Comparison of ENCODE assay signal across 11 mouse cellular contexts in genomic region chr3:96267541-96267940, GRCm38 (mm10). TPM values are rescaled to one million over a fixed set of nuclear protein-coding genes. Genes with fewer than 3 reads are reported as not detected.
DNase-seq lines count a peak whose midpoint lies in the region; ATAC-seq and TF ChIP-seq lines count a peak whose summit lies in the region.
"Had no signal": no experiment of that assay in that cellular context is flagged by ENCODE, and none has a peak within 500 bp of the region (broad histone marks: within the 10 kb centered on the region; RNA-seq: fewer than 3 reads in every experiment).

No protein-coding gene starts in this region.

- no peak for TF ChIP-seq CTCF in gastrocnemius, adult 2 months (IDR thresholded peaks at IDR 0.05)

- H3K27ac ChIP-seq in gastrocnemius, adult 2 months, result peak overlapping the region; percentile 94
- peak overlapping the region; percentile 88; the same call in 1 of the 2 replicates for H3K27ac ChIP-seq in neural tube, embryonic 11.5 days (ENCODE audit: low read depth, low read length)
- peak overlapping the region; percentile 96; the same call in 1 of the 2 replicates for H3K27ac ChIP-seq in limb, embryonic 11.5 days (replicated peaks; ENCODE audit: low read depth, low read length)
- H3K27ac ChIP-seq in stomach, embryonic 16.5 days (ENCODE audit: low read length), result peak overlapping the region; percentile 88

- H3K9me3 ChIP-seq in neural tube, embryonic 11.5 days (ENCODE audit: control insufficient read depth, low read length), result no peaks in the 10 kb centered on the region
- no peaks in the 10 kb centered on the region for H3K9me3 ChIP-seq in limb, embryonic 11.5 days (ENCODE audit: control insufficient read depth, low read length)
- no peaks in the 10 kb centered on the region for H3K9me3 ChIP-seq in stomach, embryonic 16.5 days (replicated peaks; ENCODE audit: control insufficient read depth, low read length)

- intact Hi-C loops in gastrocnemius, adult 2 months (cut with DNase I), result loop anchor here (10.0 kb wide), 1 partner anchor 237 kb away; no protein-coding TSS in a partner anchor
- intact Hi-C loops in gastrocnemius, postnatal 14 days (cut with DNase I; ENCODE audit: low total_unique reads), result no loop called here
- intact Hi-C loops in left cerebral cortex, postnatal 14 days (cut with DNase I), result no loop called here

- H3K4me2 ChIP-seq in neural tube, embryonic 11.5 days (ENCODE audit: low read depth), result no peak overlapping the region
- H3K4me2 ChIP-seq in limb, embryonic 11.5 days (ENCODE audit: low read depth, severe bottlenecking), result no peak overlapping the region
- H3K4me2 ChIP-seq in stomach, embryonic 16.5 days (ENCODE audit: low read depth, low read length), result peak overlapping the region; percentile 58

- H3K36me3 ChIP-seq in neural tube, embryonic 11.5 days (ENCODE audit: control insufficient read depth, insufficient read depth, low read length), result no peaks in the 10 kb centered on the region
- no peaks in the 10 kb centered on the region for H3K36me3 ChIP-seq in limb, embryonic 11.5 days (ENCODE audit: control insufficient read depth, insufficient read depth, low read length)
- no peaks in the 10 kb centered on the region for H3K36me3 ChIP-seq in stomach, embryonic 16.5 days (ENCODE audit: control insufficient read depth, insufficient read depth, low read length)

- peak overlapping the region; percentile 75; the same call in 1 of the 2 replicates for H3K4me3 ChIP-seq in gastrocnemius, adult 2 months
- H3K4me3 ChIP-seq in neural tube, embryonic 11.5 days (ENCODE audit: low read depth, low read length), result no peak overlapping the region
- H3K4me3 ChIP-seq in limb, embryonic 11.5 days (ENCODE audit: low read depth, low read length), result no peak overlapping the region
- H3K4me3 ChIP-seq in stomach, embryonic 16.5 days (replicated peaks; ENCODE audit: low read length), result peak overlapping the region; percentile 48

- ATAC-seq in neural tube, embryonic 11.5 days (ENCODE audit: insufficient read depth, low FRiP score, low TSS enrichment), result no peak
- ATAC-seq in limb, embryonic 11.5 days (ENCODE audit: insufficient number of reproducible peaks, low FRiP score, low TSS enrichment, low read depth), result no peak
- no peak for ATAC-seq in stomach, embryonic 16.5 days (ENCODE audit: insufficient read depth, low FRiP score)

- DNase-seq in gastrocnemius, adult 2 months, result no peak
- no peak for DNase-seq in gastrocnemius, postnatal 14 days
- no peak for DNase-seq in neural tube, embryonic 11.5 days (ENCODE audit: low spot score)
- no peak for DNase-seq in neural tube, embryonic 10.5 days (ENCODE audit: extremely low spot score, low spot score)
- no peak for DNase-seq in limb, embryonic 11.5 days (ENCODE audit: low spot score)
- no peak for DNase-seq in urinary bladder, postnatal 4 days (ENCODE audit: low spot score in 2 of 2)
- no peak for DNase-seq in left cerebral cortex, postnatal 14 days (ENCODE audit: low spot score in 2 of 2)
- DNase-seq: adrenal gland, adult 8-10 months had no signal

- WGBS in neural tube, embryonic 11.5 days, result 90% methylated on average over 4 of the region's 4 CpGs
- 80% methylated on average over 4 of the region's 4 CpGs for WGBS in limb, embryonic 11.5 days
- WGBS in stomach, embryonic 16.5 days, result 65% methylated on average over 4 of the region's 4 CpGs

- peaks cover 20% of the 10 kb centered on the region; the same call in 1 of the 2 replicates for H3K4me1 ChIP-seq in neural tube, embryonic 11.5 days (ENCODE audit: control insufficient read depth, insufficient read depth, low read length)
- peaks cover 11% of the 10 kb centered on the region for H3K4me1 ChIP-seq in limb, embryonic 11.5 days (ENCODE audit: control insufficient read depth, insufficient read depth, low read length)
- peaks cover 21% of the 10 kb centered on the region for H3K4me1 ChIP-seq in stomach, embryonic 16.5 days (ENCODE audit: control insufficient read depth, insufficient read depth, low read length)

- no peak overlapping the region for H3K9ac ChIP-seq in neural tube, embryonic 11.5 days (ENCODE audit: low read length)
- H3K9ac ChIP-seq in limb, embryonic 11.5 days (ENCODE audit: low read length), result no peak overlapping the region
- H3K9ac ChIP-seq in stomach, embryonic 16.5 days (ENCODE audit: low read length), result no peak overlapping the region

- H3K27me3 ChIP-seq in neural tube, embryonic 11.5 days (ENCODE audit: control insufficient read depth, insufficient read depth, low read length), result no peaks in the 10 kb centered on the region
- no peaks in the 10 kb centered on the region for H3K27me3 ChIP-seq in limb, embryonic 11.5 days (ENCODE audit: control insufficient read depth, insufficient read depth, low read length)
- no peaks in the 10 kb centered on the region for H3K27me3 ChIP-seq in stomach, embryonic 16.5 days (ENCODE audit: control insufficient read depth, insufficient read depth, low read length)

RNA-seq across cellular contexts. Expression of gene Hist2h3b, which starts 0.9 kb away (rescaled TPM):
- total RNA-seq in gastrocnemius, adult 2 months (2021), result 10 to 100 TPM in 1 of 2 experiments, 1 to 10 TPM in 1; 7.7 to 11.5 TPM
- 100 to 1,000 TPM; 154 to 189 TPM for total RNA-seq in gastrocnemius, postnatal 14 days (2021)
- 55.7 and 56.1 TPM in 2 replicates for polyA plus RNA-seq in neural tube, embryonic 11.5 days (2014; fragmentation: Nextera tagmentation; extraction: Ambion mirVana)
- 73.6 and 75.8 TPM in 2 replicates for polyA plus RNA-seq in limb, embryonic 11.5 days (2014; fragmentation: Nextera tagmentation; extraction: Ambion mirVana)
- polyA plus RNA-seq in stomach, embryonic 16.5 days (2015; fragmentation: Nextera tagmentation; extraction: Ambion mirVana), result 29.8 and 39.2 TPM in 2 replicates
- 10 to 100 TPM; 56.6 to 91.2 TPM for total RNA-seq in left cerebral cortex, postnatal 14 days (2021)

RNA-seq across cellular contexts. Expression of gene Hist2h2bb, which starts 2.0 kb away (rescaled TPM):
- 10 to 100 TPM; 18.6 to 24.8 TPM for total RNA-seq in gastrocnemius, adult 2 months (2021)
- 100 to 1,000 TPM; 160 to 175 TPM for total RNA-seq in gastrocnemius, postnatal 14 days (2021)
- polyA plus RNA-seq in neural tube, embryonic 11.5 days (2014; fragmentation: Nextera tagmentation; extraction: Ambion mirVana), result 17.3 and 22.2 TPM in 2 replicates
- 22.3 and 24.0 TPM in 2 replicates for polyA plus RNA-seq in limb, embryonic 11.5 days (2014; fragmentation: Nextera tagmentation; extraction: Ambion mirVana)
- polyA plus RNA-seq in stomach, embryonic 16.5 days (2015; fragmentation: Nextera tagmentation; extraction: Ambion mirVana), result 7.3 and 12.4 TPM in 2 replicates
- 100 to 1,000 TPM; 127 to 148 TPM for total RNA-seq in left cerebral cortex, postnatal 14 days (2021)
- polyA plus RNA-seq: liver, adult 2 months had no signal

RNA-seq across cellular contexts. Expression of gene Hist2h4, which starts 4.4 kb away (rescaled TPM):
- 1 to 10 TPM; 5.7 to 6.6 TPM for total RNA-seq in gastrocnemius, adult 2 months (2021)
- total RNA-seq in gastrocnemius, postnatal 14 days (2021), result 10 to 100 TPM; 20.5 to 21.2 TPM
- polyA plus RNA-seq in neural tube, embryonic 11.5 days (2014; fragmentation: Nextera tagmentation; extraction: Ambion mirVana), result 5.8 and 5.9 TPM in 2 replicates
- polyA plus RNA-seq in limb, embryonic 11.5 days (2014; fragmentation: Nextera tagmentation; extraction: Ambion mirVana), result 5.4 and 5.7 TPM in 2 replicates
- 7.8 and 8.6 TPM in 2 replicates for polyA plus RNA-seq in stomach, embryonic 16.5 days (2015; fragmentation: Nextera tagmentation; extraction: Ambion mirVana)
- 10 to 100 TPM; 26.2 to 28.6 TPM for total RNA-seq in left cerebral cortex, postnatal 14 days (2021)

RNA-seq across cellular contexts. Expression of gene Hist2h3c1, which starts 21.1 kb away (rescaled TPM):
- total RNA-seq in gastrocnemius, adult 2 months (2021), result not detected
- total RNA-seq in gastrocnemius, postnatal 14 days (2021), result not detected
- polyA plus RNA-seq in neural tube, embryonic 11.5 days (2014; fragmentation: Nextera tagmentation; extraction: Ambion mirVana), result 0.42 TPM in 1 of 2 replicates, not detected in the other
- 0.28 TPM in 1 of 2 replicates, not detected in the other for polyA plus RNA-seq in limb, embryonic 11.5 days (2014; fragmentation: Nextera tagmentation; extraction: Ambion mirVana)
- 1.3 and 2.1 TPM in 2 replicates for polyA plus RNA-seq in stomach, embryonic 16.5 days (2015; fragmentation: Nextera tagmentation; extraction: Ambion mirVana)
- not detected for total RNA-seq in left cerebral cortex, postnatal 14 days (2021)
- total RNA-seq: adrenal gland, adult 8-10 months; liver, adult 2 months had no signal
- polyA plus RNA-seq: liver, adult 2 months had no signal

RNA-seq across cellular contexts. Expression of gene Hist2h2aa1, which starts 22.2 kb away (rescaled TPM):
- total RNA-seq in gastrocnemius, adult 2 months (2021), result 1 to 10 TPM in 1 of 2 experiments, not detected in 1; 2.7 TPM
- 10 to 100 TPM in 1 of 2 experiments, 1 to 10 TPM in 1; 3.3 to 12.8 TPM for total RNA-seq in gastrocnemius, postnatal 14 days (2021)
- 11.4 and 24.5 TPM in 2 replicates for polyA plus RNA-seq in neural tube, embryonic 11.5 days (2014; fragmentation: Nextera tagmentation; extraction: Ambion mirVana)
- polyA plus RNA-seq in limb, embryonic 11.5 days (2014; fragmentation: Nextera tagmentation; extraction: Ambion mirVana), result 14.6 and 15.5 TPM in 2 replicates
- 19.4 and 20.8 TPM in 2 replicates for polyA plus RNA-seq in stomach, embryonic 16.5 days (2015; fragmentation: Nextera tagmentation; extraction: Ambion mirVana)
- total RNA-seq in left cerebral cortex, postnatal 14 days (2021), result 10 to 100 TPM in 1 of 2 experiments, 1 to 10 TPM in 1; 5.8 to 10.8 TPM
- polyA plus RNA-seq: C2C12 had no signal

Comparison
In these comparisons a context has a peak if more than half of its experiments do, and no peak if none do; other contexts are left out.
1. RNA of gene Hist2h3b, which starts 0.9 kb away (total RNA-seq): 154 to 189 TPM in gastrocnemius, postnatal 14 days and 56.6 to 91.2 TPM in left cerebral cortex, postnatal 14 days; 7.7 to 11.5 TPM in gastrocnemius, adult 2 months; every median in the first group is over 4 times any median in the second.
2. RNA of gene Hist2h2bb, which starts 2.0 kb away (total RNA-seq): 160 to 175 TPM in gastrocnemius, postnatal 14 days and 127 to 148 TPM in left cerebral cortex, postnatal 14 days; 18.6 to 24.8 TPM in gastrocnemius, adult 2 months; every median in the first group is over 4 times any median in the second.
3. H3K4me3 ChIP-seq: peak in gastrocnemius, adult 2 months (single experiment) and stomach, embryonic 16.5 days (single experiment); none in neural tube, embryonic 11.5 days (single experiment) and limb, embryonic 11.5 days (single experiment).
4. Peak in every context shown above with its lines, with median percentiles within 50 percentile points of each other: H3K27ac ChIP-seq.